Mouse (Mus musculus): ENCODE results near the gene Dnm3.

The Dnm3 gene

GRCm38 (mm10) chr1:162324412-162324811, 153.4 kb downstream of the Dnm3 start:
- no peak for DNase-seq (ENCODE audit: low spot score)

- no peak for DNase-seq (ENCODE audit: low spot score)
Observed at GRCm38 (mm10) chr1:162323142-162323541, 154.7 kb downstream of the Dnm3 start.

- DNase-seq (ENCODE audit: low spot score): no peak
Observed at GRCm38 (mm10) chr1:162313451-162314276, 164.2 kb downstream of the Dnm3 start.

DNA sequence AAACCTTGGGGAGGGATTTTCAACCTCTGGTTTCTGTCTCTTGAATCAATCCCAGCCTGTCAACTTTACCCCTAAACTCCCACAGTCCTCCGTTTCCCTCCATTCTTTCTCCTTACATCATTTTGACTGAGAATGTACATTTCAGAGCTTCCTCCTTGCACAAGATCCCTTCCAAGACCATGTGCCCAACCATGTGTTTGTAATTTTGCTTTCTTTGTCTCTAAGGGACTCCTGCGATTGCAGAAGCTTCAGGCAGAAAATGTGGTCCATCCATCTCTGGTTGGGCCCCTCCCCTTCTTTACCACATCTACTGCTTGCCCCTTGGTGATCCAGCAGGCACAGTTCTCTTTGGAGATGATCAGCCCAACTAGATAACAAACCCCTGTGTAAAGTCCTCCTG, 165.2 kb downstream of the Dnm3 start:
- no peak for DNase-seq (ENCODE audit: low spot score)

DNA sequence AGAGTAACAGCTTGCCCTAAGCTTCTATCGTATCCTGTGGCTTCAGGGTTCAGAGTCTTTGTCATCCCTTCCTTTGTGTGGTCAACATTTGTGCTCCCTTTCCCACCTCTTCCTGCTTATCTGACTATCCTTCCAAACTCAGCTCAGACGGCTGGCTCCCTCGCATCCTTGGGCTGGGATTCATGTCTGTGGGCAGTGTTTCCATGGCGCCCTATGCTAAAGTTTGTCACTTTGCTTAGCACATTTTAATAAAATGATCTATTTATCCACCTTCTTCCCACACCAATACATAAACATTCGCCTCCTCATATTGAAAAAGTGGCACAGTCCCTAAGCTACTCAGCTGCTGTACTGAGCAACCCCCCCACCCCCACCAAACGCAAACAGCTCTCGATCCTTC, 165.7 kb downstream of the Dnm3 start:
- no peak for DNase-seq (ENCODE audit: low spot score)

DNA sequence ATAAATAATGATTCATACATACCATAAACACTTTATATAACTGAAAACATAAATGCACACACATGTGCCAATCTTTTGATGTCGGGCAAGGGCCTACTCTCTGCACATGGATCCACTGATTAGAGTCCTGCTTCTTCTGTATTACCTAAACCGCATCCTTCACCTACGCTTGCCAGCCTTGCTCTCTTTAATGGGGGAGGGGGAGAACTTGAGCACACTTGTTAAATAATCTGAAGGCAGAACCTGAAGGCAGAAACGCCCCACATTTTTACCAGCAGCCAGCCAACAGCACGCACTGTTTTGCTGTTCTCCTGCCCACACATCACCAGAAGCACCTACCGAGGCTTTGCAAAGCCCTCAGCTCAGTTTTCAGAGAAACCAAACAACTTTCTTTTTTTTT, 172.6 kb downstream of the Dnm3 start:
- DNase-seq (ENCODE audit: low spot score): no peak

DNA sequence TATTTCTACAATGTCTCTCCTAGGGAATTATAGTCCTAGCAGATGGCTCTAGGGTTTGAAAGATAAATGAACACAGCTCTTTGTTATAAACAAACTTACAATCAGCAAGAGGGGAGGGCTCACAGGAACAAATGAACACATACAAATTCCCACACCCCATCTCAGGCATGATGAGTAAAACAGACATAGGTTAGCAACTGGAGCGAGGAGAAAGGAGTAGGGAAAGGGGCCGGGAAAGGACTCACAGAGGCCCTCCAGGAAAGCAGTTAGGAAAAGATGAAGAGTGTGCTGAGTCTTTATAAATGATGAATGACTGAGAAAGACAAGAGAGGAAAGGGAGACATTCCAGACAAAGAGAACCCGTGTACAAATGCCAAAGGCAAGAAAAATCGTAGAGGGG, 175.4 kb downstream of the Dnm3 start:
- no peak for DNase-seq (ENCODE audit: low spot score)

DNA sequence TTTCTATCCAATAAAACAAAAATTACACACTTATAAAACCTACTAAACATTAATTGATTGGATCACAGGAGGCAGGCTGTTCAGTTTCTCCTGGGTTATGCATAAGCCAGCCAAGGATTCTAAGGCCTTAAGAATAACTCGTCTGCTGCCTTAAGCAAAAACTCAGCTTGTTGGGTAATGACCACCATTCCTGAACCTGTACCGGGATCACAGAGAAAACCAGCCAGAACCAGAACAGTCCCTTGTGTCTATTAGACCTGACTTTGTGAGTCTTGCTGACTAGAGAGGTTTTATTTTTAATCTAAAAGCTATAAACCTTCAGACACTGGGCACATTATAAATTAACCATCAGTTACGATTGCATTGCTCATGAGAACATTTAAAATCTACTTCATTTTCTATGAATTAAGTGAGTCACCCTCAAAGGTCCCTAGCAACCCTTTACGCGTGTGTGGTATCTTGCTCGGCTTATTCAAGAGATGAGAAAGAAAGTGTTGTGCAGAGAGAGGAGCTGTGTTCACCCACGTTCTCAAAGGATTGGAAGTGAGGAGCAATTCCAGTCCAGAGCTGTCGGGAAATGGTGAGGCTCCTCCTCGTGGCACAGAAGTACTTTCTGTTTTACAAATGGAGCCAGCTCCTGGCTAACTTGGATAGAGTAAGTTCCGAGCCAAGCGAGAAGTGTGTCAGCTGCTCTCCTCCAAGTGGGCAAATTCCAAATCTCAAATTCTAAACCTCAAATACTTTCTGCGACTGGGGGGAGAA, 178.1 kb downstream of the Dnm3 start:
- DNase-seq (ENCODE audit: low spot score): no peak

DNA sequence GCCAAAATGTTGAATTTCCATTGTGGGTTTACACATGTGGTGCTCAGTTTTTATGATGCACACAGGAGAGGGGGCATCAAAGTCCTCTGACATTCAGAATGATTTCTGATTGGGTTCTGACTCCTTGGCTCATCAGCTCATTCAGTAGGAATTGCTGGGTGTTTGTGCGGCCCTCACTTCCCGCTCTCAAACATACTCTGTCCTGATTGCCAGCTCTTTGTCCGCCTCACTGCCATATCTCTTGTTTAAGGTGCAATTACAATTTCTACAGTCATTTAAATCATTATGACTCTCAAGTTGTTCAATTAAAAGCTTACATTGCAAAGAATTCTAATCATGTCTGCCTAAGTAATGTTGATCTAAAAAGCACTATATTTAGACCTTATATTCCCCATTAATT, 179.3 kb downstream of the Dnm3 start:
- no peak for DNase-seq (ENCODE audit: low spot score)

- DNase-seq (ENCODE audit: low spot score): no peak
Observed at GRCm38 (mm10) chr1:162295443-162295842, 182.4 kb downstream of the Dnm3 start.

- DNase-seq (ENCODE audit: low spot score): no peak
Observed at GRCm38 (mm10) chr1:162294572-162294910, 183.3 kb downstream of the Dnm3 start.

GRCm38 (mm10) chr1:162293732-162294571, 183.9 kb downstream of the Dnm3 start:
- DNase-seq (ENCODE audit: low spot score): peak; percentile 60

DNA sequence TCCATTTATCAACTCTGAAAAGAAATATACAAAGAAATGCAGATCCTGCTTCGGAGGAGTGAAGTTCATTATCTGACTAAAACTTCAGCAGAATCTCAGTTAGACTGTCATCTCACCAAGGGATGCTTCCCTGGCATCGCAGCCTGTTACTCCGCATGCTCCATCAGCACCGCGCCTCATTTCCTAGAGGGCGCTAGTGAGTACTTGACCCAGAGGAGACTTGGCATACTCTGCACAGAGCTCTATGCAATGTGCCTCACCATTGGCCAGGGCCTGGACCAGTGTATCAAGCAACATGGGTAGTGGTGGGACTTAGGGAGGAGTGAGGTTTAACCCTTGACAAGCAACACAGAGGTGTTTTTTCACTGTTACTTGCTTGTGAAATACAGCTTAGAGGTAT, 190.9 kb downstream of the Dnm3 start:
- no peak for DNase-seq (ENCODE audit: low spot score)

DNA sequence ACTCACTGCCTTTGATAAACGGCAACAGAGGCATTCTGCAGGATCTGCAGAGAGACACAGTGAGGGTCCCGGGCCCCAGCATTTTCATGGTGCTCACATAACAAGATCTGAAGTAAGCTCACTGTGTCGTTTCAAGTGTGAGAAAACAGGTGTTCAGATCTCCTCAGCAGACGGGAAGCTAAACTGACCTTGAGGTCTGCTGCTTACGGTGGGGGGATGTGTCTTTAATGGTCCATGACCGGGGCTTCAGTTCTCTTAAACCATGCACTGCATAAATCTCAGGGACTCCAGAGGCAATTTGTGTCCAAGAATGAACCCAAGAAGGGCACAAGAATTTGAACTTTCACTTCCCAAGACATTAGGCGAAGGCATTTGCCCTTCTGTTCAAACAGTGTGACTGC, 195.9 kb downstream of the Dnm3 start:
- DNase-seq (ENCODE audit: low spot score): no peak

DNA sequence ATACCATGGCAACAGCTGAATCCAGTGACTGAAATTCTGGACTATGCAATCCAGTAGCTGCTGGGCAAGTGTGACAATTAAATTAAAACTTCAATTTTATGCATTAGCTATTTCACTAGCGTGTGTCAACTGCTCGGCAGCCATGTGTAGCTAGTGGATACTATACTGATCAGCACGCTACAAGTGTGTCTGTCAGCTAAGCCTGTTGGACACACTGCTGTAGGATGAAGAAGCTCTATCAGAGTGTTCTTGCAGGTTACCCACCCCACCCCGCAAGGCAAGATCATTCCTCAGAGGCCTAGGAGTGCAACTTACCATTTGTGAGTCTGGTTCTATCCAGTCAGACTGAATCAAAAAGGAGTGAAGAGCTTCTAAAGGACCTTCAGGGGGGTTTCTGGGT, 197.8 kb downstream of the Dnm3 start:
- no peak for DNase-seq (ENCODE audit: low spot score)

DNA sequence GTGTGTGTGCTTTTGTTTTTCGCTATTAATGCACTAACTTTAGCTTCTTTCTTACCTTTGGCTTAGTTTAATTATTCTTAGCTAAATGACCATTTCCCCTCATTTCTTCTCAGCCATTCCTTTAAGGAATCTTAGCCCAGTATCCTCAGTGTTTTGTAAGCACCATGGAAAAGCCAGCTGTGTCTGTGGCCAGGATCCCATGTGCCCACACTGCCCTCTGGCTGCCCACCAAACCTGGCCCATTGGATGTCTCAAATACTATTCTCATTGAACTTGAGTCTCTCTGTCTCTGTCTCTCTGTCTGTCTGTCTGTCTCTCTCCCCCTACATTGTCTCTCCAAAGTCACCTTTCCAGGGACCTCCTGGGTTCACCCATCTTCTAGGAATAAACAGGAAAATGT, 201.8 kb downstream of the Dnm3 start:
- DNase-seq (ENCODE audit: low spot score): no peak

- DNase-seq (ENCODE audit: low spot score): no peak
Observed at GRCm38 (mm10) chr1:162274674-162275248, 203.1 kb downstream of the Dnm3 start.

- no peak for DNase-seq (ENCODE audit: low spot score)
Observed at GRCm38 (mm10) chr1:162256912-162257607, 220.8 kb downstream of the Dnm3 start.

GRCm38 (mm10) chr1:162254944-162255343, 222.9 kb downstream of the Dnm3 start:
- DNase-seq (ENCODE audit: low spot score): no peak

- DNase-seq (ENCODE audit: low spot score): no peak
Observed at GRCm38 (mm10) chr1:162253971-162254641, 223.7 kb downstream of the Dnm3 start.

- DNase-seq (ENCODE audit: low spot score): no peak
Observed at GRCm38 (mm10) chr1:162252869-162253268, 225.0 kb downstream of the Dnm3 start.

All from layer of hippocampus, adult 9-10 months (tissue).